8 mouse cellular contexts compared by ENCODE assay signal in the genomic region with DNA sequence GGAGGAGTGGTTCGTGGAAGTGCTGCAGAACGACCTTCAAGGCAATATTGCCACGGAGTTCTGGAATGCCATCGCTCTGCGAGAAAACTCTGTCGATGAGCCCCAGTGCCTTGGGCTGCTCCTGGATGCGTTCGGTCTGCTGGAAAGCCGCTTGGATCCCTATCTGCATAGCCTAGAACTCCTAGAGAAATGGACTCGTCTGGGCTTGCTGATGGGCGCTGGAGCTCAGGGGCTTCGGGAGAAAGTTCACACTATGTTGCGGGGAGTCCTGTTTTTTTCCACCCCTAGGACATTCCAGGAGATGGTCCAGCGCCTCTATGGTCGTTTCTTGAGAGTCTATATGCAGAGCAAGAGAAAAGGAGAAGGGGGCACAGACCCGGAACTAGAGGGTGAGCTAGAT. TPM values are rescaled to one million over a fixed set of nuclear protein-coding genes. Genes with fewer than 3 reads are reported as not detected.
DNase-seq lines count a peak whose midpoint lies in the region; ATAC-seq and TF ChIP-seq lines count a peak whose summit lies in the region.

No protein-coding gene starts in this region.

- peak overlapping the region; percentile 87 for H3K4me2 ChIP-seq in limb, embryonic 14.5 days (replicated peaks; ENCODE audit: low read depth, low read length, severe bottlenecking)
- peak overlapping the region; percentile 94 for H3K4me2 ChIP-seq in stomach, embryonic 16.5 days (ENCODE audit: low read depth, low read length)

- H3K9ac ChIP-seq in limb, embryonic 14.5 days (ENCODE audit: low read depth, low read length, severe bottlenecking): peak overlapping the region; percentile 84
- H3K9ac ChIP-seq in stomach, embryonic 16.5 days (ENCODE audit: low read length): peak overlapping the region; percentile 94

- no peaks in the 10 kb centered on the region for H3K9me3 ChIP-seq in limb, embryonic 14.5 days (ENCODE audit: control insufficient read depth, low read length)
- no peaks in the 10 kb centered on the region for H3K9me3 ChIP-seq in stomach, embryonic 16.5 days (replicated peaks; ENCODE audit: control insufficient read depth, low read length)

- peak overlapping the region; percentile 88 for H3K4me3 ChIP-seq in limb, embryonic 14.5 days (replicated peaks; ENCODE audit: low read length)
- peak overlapping the region; percentile 93 for H3K4me3 ChIP-seq in stomach, embryonic 16.5 days (replicated peaks; ENCODE audit: low read length)

- peaks cover 14% of the 10 kb centered on the region for H3K4me1 ChIP-seq in limb, embryonic 14.5 days (ENCODE audit: control insufficient read depth, insufficient read depth, low read length)
- peaks cover 23% of the 10 kb centered on the region for H3K4me1 ChIP-seq in stomach, embryonic 16.5 days (ENCODE audit: control insufficient read depth, insufficient read depth, low read length)

- intact Hi-C loops in left cerebral cortex, postnatal 10 days (cut with DNase I): no loop called here

- no peaks in the 10 kb centered on the region for H3K27me3 ChIP-seq in limb, embryonic 14.5 days (ENCODE audit: control insufficient read depth, insufficient read depth, low read length)
- no peaks in the 10 kb centered on the region for H3K27me3 ChIP-seq in stomach, embryonic 16.5 days (ENCODE audit: control insufficient read depth, insufficient read depth, low read length)

- ATAC-seq in limb, embryonic 14.5 days (ENCODE audit: low FRiP score, low read depth): no peak
- no peak for ATAC-seq in stomach, embryonic 16.5 days (ENCODE audit: insufficient read depth, low FRiP score)

- 33% methylated on average over 16 of the region's 16 CpGs for WGBS in limb, embryonic 14.5 days
- WGBS in stomach, embryonic 16.5 days: 33% methylated on average over 16 of the region's 16 CpGs

- H3K27ac ChIP-seq in limb, embryonic 14.5 days (replicated peaks; ENCODE audit: low read depth, low read length): no peak overlapping the region
- peak overlapping the region; percentile 68; the same call in 1 of the 2 replicates for H3K27ac ChIP-seq in stomach, embryonic 16.5 days (ENCODE audit: low read length)

- peaks cover 73% of the 10 kb centered on the region for H3K36me3 ChIP-seq in limb, embryonic 14.5 days (ENCODE audit: control insufficient read depth, insufficient read depth, low read length)
- peaks cover 35% of the 10 kb centered on the region for H3K36me3 ChIP-seq in stomach, embryonic 16.5 days (ENCODE audit: control insufficient read depth, insufficient read depth, low read length)

- peak; percentile 41 for DNase-seq in cerebellum, adult 11-12 months
- DNase-seq in cerebellum, postnatal 25 days: no peak
- DNase-seq in ovary, postnatal 36 days (ENCODE audit: low spot score): peak; percentile 3
- no peak for DNase-seq in ovary, postnatal 14 days (ENCODE audit: low spot score)
- no peak for DNase-seq in limb, embryonic 14.5 days (ENCODE audit: low spot score)
- no peak for DNase-seq in retina, embryonic 14.5 days (ENCODE audit: low spot score)
- no peak for DNase-seq in left cerebral cortex, postnatal 10 days (ENCODE audit: extremely low spot score in 1 of 2, low spot score in 2 of 2)

- TF ChIP-seq POLR2A in limb, embryonic 14.5 days (IDR thresholded peaks at IDR 0.05; ENCODE audit: borderline replicate concordance, extremely low read depth, insufficient read depth, insufficient read length): no peak

RNA-seq across cellular contexts. Expression of gene Anapc2, which starts 0.7 kb away (rescaled TPM):
- 121 and 165 TPM in 2 replicates for polyA plus RNA-seq in limb, embryonic 14.5 days (2012; rRNA removed)
- 117 and 126 TPM in 2 replicates for polyA plus RNA-seq in limb, embryonic 14.5 days (2014; fragmentation: Nextera tagmentation; extraction: Ambion mirVana)
- polyA plus RNA-seq in stomach, embryonic 16.5 days (2015; fragmentation: Nextera tagmentation; extraction: Ambion mirVana): 123 and 134 TPM in 2 replicates
- 10 to 100 TPM; 79.7 to 85.1 TPM for total RNA-seq in left cerebral cortex, postnatal 10 days (2021)

RNA-seq across cellular contexts. Expression of gene Ssna1, which starts 0.8 kb away (rescaled TPM):
- polyA plus RNA-seq in limb, embryonic 14.5 days (2012; rRNA removed): 124 and 135 TPM in 2 replicates
- polyA plus RNA-seq in limb, embryonic 14.5 days (2014; fragmentation: Nextera tagmentation; extraction: Ambion mirVana): 254 and 267 TPM in 2 replicates
- polyA plus RNA-seq in stomach, embryonic 16.5 days (2015; fragmentation: Nextera tagmentation; extraction: Ambion mirVana): 199 TPM in 2 replicates
- 10 to 100 TPM; 72.1 to 81.0 TPM for total RNA-seq in left cerebral cortex, postnatal 10 days (2021)

RNA-seq across cellular contexts. Expression of gene Tprn, which starts 10.6 kb away (rescaled TPM):
- polyA plus RNA-seq in limb, embryonic 14.5 days (2012; rRNA removed): 4.9 and 6.0 TPM in 2 replicates
- 6.1 and 6.8 TPM in 2 replicates for polyA plus RNA-seq in limb, embryonic 14.5 days (2014; fragmentation: Nextera tagmentation; extraction: Ambion mirVana)
- polyA plus RNA-seq in stomach, embryonic 16.5 days (2015; fragmentation: Nextera tagmentation; extraction: Ambion mirVana): 17.9 and 19.0 TPM in 2 replicates
- total RNA-seq in left cerebral cortex, postnatal 10 days (2021): 10 to 100 TPM; 10.8 to 14.6 TPM

RNA-seq across cellular contexts. Expression of gene Tmem210, which starts 14.9 kb away (rescaled TPM):
- not detected in 2 replicates for polyA plus RNA-seq in limb, embryonic 14.5 days (2012; rRNA removed)
- not detected in 2 replicates for polyA plus RNA-seq in limb, embryonic 14.5 days (2014; fragmentation: Nextera tagmentation; extraction: Ambion mirVana)
- not detected in 2 replicates for polyA plus RNA-seq in stomach, embryonic 16.5 days (2015; fragmentation: Nextera tagmentation; extraction: Ambion mirVana)
- total RNA-seq in left cerebral cortex, postnatal 10 days (2021): not detected

RNA-seq across cellular contexts. Expression of gene Lrrc26, which starts 16.7 kb away (rescaled TPM):
- 0.09 TPM in 1 of 2 replicates, not detected in the other for polyA plus RNA-seq in limb, embryonic 14.5 days (2012; rRNA removed)
- polyA plus RNA-seq in limb, embryonic 14.5 days (2014; fragmentation: Nextera tagmentation; extraction: Ambion mirVana): 0.15 TPM in 1 of 2 replicates, not detected in the other
- 14.3 and 20.3 TPM in 2 replicates for polyA plus RNA-seq in stomach, embryonic 16.5 days (2015; fragmentation: Nextera tagmentation; extraction: Ambion mirVana)
- not detected for total RNA-seq in left cerebral cortex, postnatal 10 days (2021)

Comparison
In these comparisons a context has a peak if more than half of its experiments do, and no peak if none do; other contexts are left out.
1. DNase-seq: peak in cerebellum, adult 11-12 months (single experiment) and ovary, postnatal 36 days (single experiment); none in cerebellum, postnatal 25 days (0 of 2), ovary, postnatal 14 days (single experiment), limb, embryonic 14.5 days (single experiment), retina, embryonic 14.5 days (single experiment) and left cerebral cortex, postnatal 10 days (0 of 2).